Mouse (Mus musculus) neural tube, embryonic 10.5 days (tissue): ENCODE data around the gene Psg18.
"Not testable (repeated sequence)": the region's sequence is repeated elsewhere in the genome, so short reads cannot be mapped to it uniquely, and the experiment has no call there.

Source experiments
- DNase-seq: peaks from one replicate; pipeline ENCODE4 v3.0.0-alpha.2; 2017; ENCODE audit warnings: low spot score; ENCODE audit errors: extremely low spot score

Gene Psg18

GRCm38 (mm10) chr7:18354909-18355308 is at the start of gene Psg18:
TSS of gene Psg18 (minus strand) at chr7:18355009.
- not testable (repeated sequence) for DNase-seq

- no peak for DNase-seq
These were observed 48.6 kb upstream of the Psg18 start for GRCm38 (mm10) chr7:18403407-18403806.

GRCm38 (mm10) chr7:18402527-18403237 is 47.9 kb upstream of the Psg18 start:
- no peak for DNase-seq

GRCm38 (mm10) chr7:18391483-18391882 is 36.7 kb upstream of the Psg18 start:
- not testable (repeated sequence) for DNase-seq

GRCm38 (mm10) chr7:18378295-18378694 is 23.5 kb upstream of the Psg18 start:
- no peak for DNase-seq

- not testable (repeated sequence) for DNase-seq
These were observed 19.4 kb downstream of the Psg18 start for GRCm38 (mm10) chr7:18335411-18335810.
